Mouse (Mus musculus) activated CD4-positive, CD25-positive, alpha-beta regulatory T cell, adult 4 months (primary cell): ENCODE data around the gene Kcnq4. TPM values are rescaled to one million over a fixed set of nuclear protein-coding genes. Genes with fewer than 3 reads are reported as not detected.
A peak's percentile ranks its signal among the peaks of the same experiment; 100 is the strongest.

Experiments
- ATAC-seq: one replicate; pipeline ENCODE4 v1.8.0; 2017
- polyA plus RNA-seq, 2 experiments: library from polyadenylated mRNA; unstranded; fragments of 100-300 nt; shearing (Covaris generic); gene quantifications; one replicate each; pipeline ENCODE4 v1.2.1; 2017

The Kcnq4 gene
- not detected for polyA plus RNA-seq

- ATAC-seq, result no peak
These were observed at the start of gene Kcnq4 for GRCm38 (mm10) chr4:120747941-120748866. Gene Kcnq4 (minus strand): TSS chr4:120748612.

GRCm38 (mm10) chr4:120796687-120797086 lies 48.3 kb upstream of the Kcnq4 start:
- no peak for ATAC-seq

DNA sequence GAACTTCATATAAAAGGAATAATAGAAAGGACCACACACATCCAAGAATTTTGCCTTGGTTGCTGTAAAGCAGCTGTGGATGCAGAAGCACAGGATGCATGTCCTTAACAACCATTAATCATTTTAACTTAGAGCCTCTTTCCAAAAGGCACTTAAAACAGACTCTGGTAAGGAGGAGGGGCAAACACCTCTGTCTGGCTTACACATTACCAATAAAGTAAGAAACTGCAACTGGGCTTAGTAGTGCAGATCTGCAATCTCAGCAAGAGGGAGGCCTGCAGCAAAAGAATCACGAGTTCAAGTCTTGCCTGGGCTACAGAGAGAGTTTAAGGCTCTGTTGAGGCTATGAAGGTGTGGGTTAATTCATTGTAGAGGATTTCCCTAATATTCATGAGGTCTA lies 47.2 kb upstream of the Kcnq4 start:
- ATAC-seq, result no peak

DNA sequence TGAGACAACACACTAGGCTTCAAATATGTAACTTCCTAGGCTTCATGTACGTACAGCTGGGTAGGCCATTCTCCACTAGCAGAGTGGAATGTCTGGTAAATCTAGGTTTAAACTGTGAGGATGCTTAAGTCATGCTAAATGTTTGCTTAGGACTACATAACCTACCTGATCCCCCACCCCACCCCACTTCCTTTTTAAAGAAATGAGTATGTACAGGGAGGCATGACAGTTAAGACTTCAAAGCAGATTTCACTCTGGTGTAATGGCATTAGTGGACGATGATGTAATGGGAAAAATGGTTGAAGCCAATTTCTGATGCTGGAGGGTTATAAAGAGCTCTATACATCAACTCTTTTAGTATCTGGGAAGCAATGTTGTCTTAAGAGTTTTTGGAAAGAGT lies 44.5 kb upstream of the Kcnq4 start:
- no peak for ATAC-seq

GRCm38 (mm10) chr4:120790027-120790426 lies 41.6 kb upstream of the Kcnq4 start:
- ATAC-seq, result no peak

DNA sequence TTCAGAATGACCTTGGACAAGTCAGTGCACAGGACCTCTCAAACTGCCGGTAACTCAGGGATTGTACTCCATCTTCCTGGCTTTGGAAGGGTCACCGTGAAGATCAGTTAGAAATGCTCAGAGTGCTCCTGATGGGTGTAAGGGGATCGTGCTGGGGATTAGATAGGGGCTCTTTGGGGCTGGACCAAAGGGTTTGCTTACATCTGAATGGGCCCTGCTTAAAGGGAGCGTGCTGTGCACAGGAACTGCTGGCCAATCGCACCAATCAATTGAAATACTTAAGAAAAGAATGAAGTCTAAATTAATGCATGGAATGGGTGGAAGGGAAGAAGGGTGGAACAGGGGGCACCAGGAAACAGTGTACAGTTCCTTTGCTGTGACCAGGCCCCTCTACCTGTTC lies 7.4 kb upstream of the Kcnq4 start:
- ATAC-seq, result no peak

DNA sequence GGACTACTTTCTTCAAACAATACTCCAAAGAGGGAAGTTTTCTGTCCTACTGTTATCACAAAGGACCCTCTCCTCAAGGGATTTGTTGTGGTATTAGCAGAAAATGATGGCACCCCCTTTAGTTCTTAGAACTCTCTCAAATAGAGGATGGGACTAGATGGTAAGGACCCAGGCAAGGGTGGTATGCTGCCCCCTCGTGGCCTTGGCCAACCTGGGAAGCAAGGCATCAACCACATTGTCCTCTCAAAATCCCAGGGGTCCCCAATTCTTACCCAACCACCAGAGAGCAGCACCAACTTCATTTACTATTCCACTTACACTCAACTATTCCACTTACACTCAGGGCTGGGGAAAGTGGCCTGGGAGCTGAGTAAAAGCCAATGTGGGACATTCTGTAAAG lies 6.9 kb upstream of the Kcnq4 start:
- ATAC-seq, result peak; percentile 36

GRCm38 (mm10) chr4:120749601-120750000 lies 1.2 kb upstream of the Kcnq4 start:
- ATAC-seq, result no peak

DNA sequence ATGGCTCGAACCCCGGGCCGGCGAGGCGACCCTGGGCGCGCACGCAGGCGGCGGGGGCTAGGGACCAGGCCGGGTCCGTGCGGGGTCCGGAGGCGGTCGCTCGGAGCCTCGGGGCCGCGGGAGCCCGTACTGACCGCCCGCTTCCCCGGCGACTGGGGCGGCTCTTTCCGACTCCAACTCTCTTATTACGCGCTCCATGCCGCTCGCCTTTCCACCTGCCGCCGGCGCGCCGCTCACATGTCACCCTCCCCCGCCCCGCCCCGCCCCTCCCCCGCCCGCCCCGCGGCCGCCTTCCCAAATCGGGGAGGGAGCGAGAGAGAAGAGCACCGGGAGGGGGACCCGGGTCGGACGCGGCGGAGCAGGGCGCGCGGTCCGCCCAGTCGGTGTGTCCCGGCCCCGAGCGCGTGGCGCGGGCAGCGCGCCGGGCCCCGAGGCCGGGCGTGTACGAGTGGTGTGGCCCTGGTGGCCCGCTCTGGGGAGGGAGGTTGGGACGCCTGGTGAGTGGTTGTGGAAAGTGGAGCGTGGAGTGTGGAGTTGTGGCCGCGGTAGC lies 1.1 kb downstream of the Kcnq4 start:
- no peak for ATAC-seq

GRCm38 (mm10) chr4:120746552-120747150 lies 1.8 kb downstream of the Kcnq4 start:
- no peak for ATAC-seq

- no peak for ATAC-seq
These were observed 2.5 kb downstream of the Kcnq4 start for GRCm38 (mm10) chr4:120745731-120746551.

- ATAC-seq, result no peak
These were observed 4.8 kb downstream of the Kcnq4 start for GRCm38 (mm10) chr4:120743636-120744035.

- ATAC-seq, result no peak
These were observed 7.1 kb downstream of the Kcnq4 start for GRCm38 (mm10) chr4:120741303-120741702.

DNA sequence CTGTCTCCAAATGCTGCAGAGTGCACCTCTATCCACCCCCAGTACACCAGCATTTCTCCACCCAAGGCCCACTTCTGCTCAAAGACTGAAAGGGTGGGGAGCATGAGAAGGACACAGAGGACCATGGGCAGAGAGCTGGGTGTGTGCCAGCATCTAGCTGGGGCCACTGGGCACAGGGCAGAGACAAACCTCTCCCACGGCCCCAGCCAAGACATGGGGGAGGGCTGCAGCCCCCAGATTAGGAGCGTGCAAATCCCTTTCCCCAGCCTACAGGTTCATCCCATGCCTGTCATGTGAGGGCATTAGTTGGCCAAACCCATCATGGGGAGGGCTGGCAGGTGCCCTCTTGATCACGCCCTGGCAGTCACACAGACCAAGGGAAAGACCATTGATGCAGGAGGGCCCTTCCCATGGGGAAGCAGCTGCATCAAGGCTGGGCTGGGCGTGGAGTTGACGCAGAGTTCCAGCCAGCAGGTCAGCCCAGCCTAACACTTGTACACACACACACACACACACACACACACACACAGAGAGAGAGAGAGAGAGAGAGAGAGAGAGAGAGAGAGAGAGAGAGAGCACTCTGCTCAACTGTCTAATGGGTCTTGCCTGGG lies 14.3 kb downstream of the Kcnq4 start:
- ATAC-seq, result no peak

DNA sequence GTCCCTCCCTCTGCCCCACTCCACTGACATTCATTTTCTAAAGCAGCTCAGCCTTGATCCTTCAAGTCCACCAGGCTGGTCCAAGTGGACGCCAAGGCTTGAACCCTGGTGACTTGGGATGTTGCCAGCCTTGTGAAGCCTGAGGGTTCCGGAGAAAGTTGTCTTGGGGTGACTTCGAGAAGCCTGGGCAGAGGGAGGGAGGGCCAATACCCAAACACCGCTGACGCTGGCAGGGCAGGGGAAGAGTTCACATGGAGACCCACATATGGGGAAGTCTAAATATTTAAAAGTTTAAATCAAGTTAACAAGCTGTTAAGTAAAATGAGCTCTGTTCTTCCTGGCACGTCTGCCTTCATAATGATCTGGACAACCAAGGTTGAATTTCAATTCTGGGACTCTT lies 15.7 kb downstream of the Kcnq4 start:
- no peak for ATAC-seq

- ATAC-seq, result peak; percentile 74
These were observed 17.3 kb downstream of the Kcnq4 start for GRCm38 (mm10) chr4:120731030-120731644.

DNA sequence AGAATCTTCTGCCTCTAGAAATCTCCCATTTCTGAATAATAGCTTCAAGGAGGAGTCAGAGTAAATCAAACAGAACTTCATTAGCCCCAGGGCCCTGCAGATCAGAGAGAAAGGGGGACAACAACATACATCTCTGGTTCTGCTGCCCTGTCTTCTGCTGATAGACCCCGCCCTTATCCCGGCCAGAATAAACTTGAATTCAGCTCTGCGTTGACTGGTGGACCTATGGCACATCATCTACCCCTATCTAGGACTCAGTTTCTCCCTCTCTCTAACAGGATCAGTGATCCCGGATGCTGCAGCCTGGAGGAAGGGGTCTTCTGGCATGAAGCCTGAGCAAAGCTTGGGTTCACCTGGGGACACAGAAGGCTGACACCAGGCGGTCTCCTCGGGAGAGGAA lies 17.8 kb downstream of the Kcnq4 start:
- no peak for ATAC-seq

GRCm38 (mm10) chr4:120730146-120730545 lies 18.3 kb downstream of the Kcnq4 start:
- no peak for ATAC-seq

DNA sequence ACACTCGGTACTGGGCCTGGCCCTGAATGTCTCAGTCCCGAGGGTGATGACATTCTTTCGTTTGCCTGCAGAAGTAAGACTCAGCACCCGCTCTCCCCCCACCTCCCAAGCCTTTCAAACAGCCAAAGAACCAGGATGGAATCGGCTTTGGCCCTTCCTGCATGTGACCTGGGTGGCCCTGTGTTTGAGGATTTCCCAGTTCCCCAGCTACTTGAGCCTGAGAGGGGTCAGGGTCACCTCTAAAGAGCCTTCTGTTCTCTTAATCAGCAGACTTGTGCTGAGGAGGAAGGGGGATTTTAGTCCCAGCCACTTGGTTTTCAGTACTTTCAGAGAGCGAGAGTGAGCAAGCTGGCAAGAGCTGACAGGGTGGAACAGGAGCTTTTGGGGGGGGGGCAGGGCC lies 19.0 kb downstream of the Kcnq4 start:
- no peak for ATAC-seq

DNA sequence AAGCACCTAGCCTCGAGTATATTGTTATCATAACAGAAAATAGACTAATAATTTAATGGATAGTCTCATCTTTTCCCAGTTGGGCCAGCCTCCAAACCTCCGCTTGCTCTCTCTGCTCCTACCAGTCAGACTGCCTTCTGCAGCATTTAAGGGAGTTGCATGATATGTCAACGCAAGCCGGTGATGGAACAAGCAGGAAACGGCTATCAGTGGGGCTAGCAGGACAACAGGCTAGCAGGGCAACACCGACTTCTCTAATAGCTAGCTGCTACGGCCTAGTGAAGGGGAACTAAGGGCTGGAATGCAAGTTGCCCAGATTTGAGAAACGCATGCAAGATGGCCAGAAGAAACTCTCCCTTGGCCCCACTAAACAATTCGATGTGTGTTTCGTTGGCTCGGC lies 20.6 kb downstream of the Kcnq4 start:
- no peak for ATAC-seq

- ATAC-seq, result no peak
These were observed 22.2 kb downstream of the Kcnq4 start for GRCm38 (mm10) chr4:120726174-120726573.

GRCm38 (mm10) chr4:120725516-120726090 lies 22.8 kb downstream of the Kcnq4 start:
- no peak for ATAC-seq
